Mouse (Mus musculus) limb, embryonic 15.5 days (tissue): ENCODE measurements at regions not wholly inside any gene's neighbourhood (a gene's known extent, or its start where the extent isn't known, plus 50 kb on each side); places are given as distances from the start of the nearest gene placed in this dataset.
A peak's percentile ranks its signal among the peaks of the same experiment; 100 is the strongest.

Experiments
- ATAC-seq: fragments of 200-750 bp; cut with Nextera tagmentation; 2 replicates; pipeline ENCODE4 v1.8.0; 2017; ENCODE audit warnings: low read depth, moderate TSS enrichment; ENCODE audit not compliant: insufficient number of reproducible peaks, low FRiP score, low TSS enrichment
- H3K27ac ChIP-seq: fragments of 300-500 bp; sonication (generic); 2 replicates; pipeline ENCODE4 v1.5.1; 2015; ENCODE audit warnings: moderate library complexity, mild to moderate bottlenecking, inconsistent platforms
- H3K27me3 ChIP-seq: fragments of 300-500 bp; sonication (generic); 2 replicates; pipeline ENCODE4 v1.6.1; 2015; ENCODE audit warnings: inconsistent platforms
- H3K36me3 ChIP-seq: fragments of 300-500 bp; sonication (generic); 2 replicates; pipeline ENCODE4 v1.6.1; 2015; ENCODE audit warnings: inconsistent platforms
- H3K4me1 ChIP-seq: fragments of 300-500 bp; sonication (generic); 2 replicates; pipeline ENCODE4 v1.6.1; 2015; ENCODE audit warnings: inconsistent platforms
- H3K4me2 ChIP-seq: fragments of 300-500 bp; sonication (generic); 2 replicates; pipeline ENCODE4 v1.6.1; 2015; ENCODE audit warnings: mild to moderate bottlenecking, inconsistent platforms
- H3K4me3 ChIP-seq: fragments of 300-500 bp; sonication (generic); 2 replicates; pipeline ENCODE4 v1.5.1; 2015; ENCODE audit warnings: mild to moderate bottlenecking, inconsistent platforms
- H3K9ac ChIP-seq: fragments of 300-500 bp; sonication (generic); 2 replicates; pipeline ENCODE4 v1.6.1; 2015; ENCODE audit warnings: inconsistent platforms
- H3K9me3 ChIP-seq: fragments of 300-500 bp; sonication (generic); 2 replicates; pipeline ENCODE4 v1.6.1; 2016; ENCODE audit warnings: inconsistent platforms
- WGBS: fragments of 180-500 bp; shearing (Covaris S2); methylation state at CpG from one replicate; pipeline ENCODE4 v1.1.7; 2015; 5-methylcytosine and 5-hydroxymethylcytosine counted together

GRCm38 (mm10) chr16:85677027-85677426 is 123.8 kb upstream of the Cyyr1 start:
- Histone ChIP-seq H3K9ac (no peak overlapping the region), H3K27me3 (no peaks in the 10 kb centered on the region), H3K36me3 (no peaks in the 10 kb centered on the region), H3K9me3 (no peaks in the 10 kb centered on the region), H3K27ac (no peak overlapping the region), H3K4me2 (no peak overlapping the region), H3K4me1 (no peaks in the 10 kb centered on the region), H3K4me3 (no peak overlapping the region)
- WGBS = 35% methylated on average over 9 of the region's 9 CpGs
- ATAC-seq = no peak

GRCm38 (mm10) chr16:85668767-85669166 is 115.6 kb upstream of the Cyyr1 start:
- Histone ChIP-seq H3K36me3 (no peaks in the 10 kb centered on the region), H3K27ac (no peak overlapping the region), H3K27me3 (no peaks in the 10 kb centered on the region), H3K4me3 (no peak overlapping the region), H3K4me2 (no peak overlapping the region), H3K4me1 (no peaks in the 10 kb centered on the region), H3K9ac (no peak overlapping the region), H3K9me3 (no peaks in the 10 kb centered on the region)
- WGBS = 79% methylated on average over 5 of the region's 5 CpGs
- no peak for ATAC-seq

- no peak overlapping the region for H3K9ac ChIP-seq
- no peaks in the 10 kb centered on the region for H3K9me3 ChIP-seq
- no peak overlapping the region for H3K4me3 ChIP-seq
- H3K4me1 ChIP-seq = no peaks in the 10 kb centered on the region
- no peaks in the 10 kb centered on the region for H3K27me3 ChIP-seq
- no peak for ATAC-seq
- no peak overlapping the region for H3K4me2 ChIP-seq
- no peaks in the 10 kb centered on the region for H3K36me3 ChIP-seq
- H3K27ac ChIP-seq = no peak overlapping the region
- WGBS = 65% methylated on average over 1 of the region's 1 CpGs
Observed at GRCm38 (mm10) chr16:85667790-85668189, 114.6 kb upstream of the Cyyr1 start.

DNA sequence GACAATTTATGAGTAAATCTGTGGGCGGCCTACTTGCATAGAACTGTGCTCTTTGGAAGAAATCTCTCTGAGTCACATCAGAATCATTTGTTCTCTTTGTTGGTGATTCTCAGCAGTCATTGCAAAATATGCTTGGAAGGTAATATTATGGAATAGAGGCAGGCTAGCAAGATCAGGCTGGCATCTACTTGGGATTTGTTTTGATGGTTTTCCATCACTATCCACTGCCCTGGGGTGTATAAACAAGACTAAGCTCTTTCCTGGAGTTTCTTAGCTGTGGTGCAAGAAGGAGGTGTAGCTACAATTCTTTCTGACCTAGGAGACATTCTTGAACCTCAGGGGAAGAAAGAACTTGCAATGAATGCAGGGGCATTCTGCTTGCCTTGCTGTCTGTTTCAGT is 96.3 kb upstream of the Cyyr1 start:
- no peak overlapping the region for H3K4me3 ChIP-seq
- H3K9ac ChIP-seq = no peak overlapping the region
- H3K27me3 ChIP-seq = no peaks in the 10 kb centered on the region
- H3K4me1 ChIP-seq = no peaks in the 10 kb centered on the region
- no peaks in the 10 kb centered on the region for H3K36me3 ChIP-seq
- no peak overlapping the region for H3K4me2 ChIP-seq
- no peaks in the 10 kb centered on the region for H3K9me3 ChIP-seq
- H3K27ac ChIP-seq = no peak overlapping the region
- 95% methylated on average over 1 of the region's 1 CpGs for WGBS
- ATAC-seq = no peak

GRCm38 (mm10) chr16:85640992-85641391 is 87.8 kb upstream of the Cyyr1 start:
- ATAC-seq = no peak
- Histone ChIP-seq H3K4me3 (no peak overlapping the region), H3K27me3 (no peaks in the 10 kb centered on the region), H3K36me3 (no peaks in the 10 kb centered on the region), H3K4me1 (no peaks in the 10 kb centered on the region), H3K27ac (no peak overlapping the region), H3K4me2 (no peak overlapping the region), H3K9ac (no peak overlapping the region), H3K9me3 (no peaks in the 10 kb centered on the region)
- 83% methylated on average over 4 of the region's 4 CpGs for WGBS

DNA sequence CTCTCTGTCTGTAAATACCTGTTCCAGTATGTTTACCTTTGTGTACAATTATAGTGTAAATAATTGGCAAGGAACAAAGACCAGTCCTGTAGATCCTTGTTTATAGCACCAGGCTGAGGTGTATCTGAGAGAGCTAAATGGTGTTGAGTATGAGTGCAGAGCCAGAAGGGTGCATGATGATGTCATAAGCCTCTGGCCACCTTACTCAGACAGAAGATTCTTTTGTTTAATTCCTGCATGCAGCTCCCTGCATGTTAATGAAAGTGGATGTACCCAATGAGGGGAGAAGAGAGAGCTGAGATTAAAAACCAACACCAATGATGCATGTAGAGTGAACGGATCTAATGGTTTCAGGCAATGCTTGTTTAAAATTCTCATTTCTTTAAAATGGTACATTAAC is 83.9 kb upstream of the Cyyr1 start:
- H3K36me3 ChIP-seq = no peaks in the 10 kb centered on the region
- H3K4me2 ChIP-seq = no peak overlapping the region
- no peaks in the 10 kb centered on the region for H3K27me3 ChIP-seq
- WGBS = 75% methylated on average over 1 of the region's 1 CpGs
- H3K9me3 ChIP-seq = no peaks in the 10 kb centered on the region
- ATAC-seq = no peak
- H3K4me3 ChIP-seq = no peak overlapping the region
- no peak overlapping the region for H3K27ac ChIP-seq
- H3K9ac ChIP-seq = no peak overlapping the region
- H3K4me1 ChIP-seq = no peaks in the 10 kb centered on the region

- H3K36me3 ChIP-seq = no peaks in the 10 kb centered on the region
- no peak overlapping the region for H3K9ac ChIP-seq
- H3K27ac ChIP-seq = no peak overlapping the region
- 80% methylated on average over 3 of the region's 3 CpGs for WGBS
- H3K4me3 ChIP-seq = no peak overlapping the region
- no peaks in the 10 kb centered on the region for H3K27me3 ChIP-seq
- ATAC-seq = no peak
- H3K4me2 ChIP-seq = no peak overlapping the region
- H3K4me1 ChIP-seq = no peaks in the 10 kb centered on the region
- no peaks in the 10 kb centered on the region for H3K9me3 ChIP-seq
Observed at GRCm38 (mm10) chr16:85629738-85630137, 76.5 kb upstream of the Cyyr1 start.

- no peaks in the 10 kb centered on the region for H3K27me3 ChIP-seq
- H3K4me1 ChIP-seq = no peaks in the 10 kb centered on the region
- H3K27ac ChIP-seq = no peak overlapping the region
- 79% methylated on average over 8 of the region's 8 CpGs for WGBS
- ATAC-seq = no peak
- no peaks in the 10 kb centered on the region for H3K36me3 ChIP-seq
- no peak overlapping the region for H3K4me3 ChIP-seq
- no peaks in the 10 kb centered on the region for H3K9me3 ChIP-seq
- no peak overlapping the region for H3K4me2 ChIP-seq
- no peak overlapping the region for H3K9ac ChIP-seq
Observed at GRCm38 (mm10) chr16:85624505-85624904, 71.3 kb upstream of the Cyyr1 start.

- 80% methylated on average over 2 of the region's 2 CpGs for WGBS
- Histone ChIP-seq H3K36me3 (no peaks in the 10 kb centered on the region), H3K4me2 (no peak overlapping the region), H3K27ac (no peak overlapping the region), H3K9ac (no peak overlapping the region), H3K4me1 (no peaks in the 10 kb centered on the region), H3K4me3 (no peak overlapping the region), H3K27me3 (no peaks in the 10 kb centered on the region), H3K9me3 (no peaks in the 10 kb centered on the region)
- ATAC-seq = 0 out of 2 replicates have a peak, but pooled peaks have one; percentile 61
Observed at GRCm38 (mm10) chr16:85604089-85604488, 50.9 kb upstream of the Cyyr1 start.
